Mouse (Mus musculus) layer of hippocampus, adult 18-20 months (tissue): ENCODE measurements at regions not wholly inside any gene's neighbourhood (a gene's known extent, or its start where the extent isn't known, plus 50 kb on each side); places are given as distances from the start of the nearest gene placed in this dataset.
"Not testable (repeated sequence)": the region's sequence is repeated elsewhere in the genome, so short reads cannot be mapped to it uniquely, and the experiment has no call there.

Experiments used
- DNase-seq, 2 experiments: peaks; one replicate each; pipeline ENCODE4 v3.0.0; 2022; ENCODE audit warnings: low spot score in 2 of 2

GRCm38 (mm10) chr1:44331732-44332131 lies 113.0 kb upstream of the Mettl21e start:
- DNase-seq, result not testable (repeated sequence)

GRCm38 (mm10) chr1:44325483-44325882 lies 106.7 kb upstream of the Mettl21e start:
- DNase-seq, result peak in 1 of 2 experiments; percentile 3
